Mouse (Mus musculus) cortical plate, adult 2 months (tissue): Measurements from ENCODE around the gene Espn.

Experiments
- CTCF ChIP-seq: fragments of 200-500 bp; IDR thresholded peaks from 2 replicates; pipeline ENCODE4 v1.5.1; 2011; ENCODE audit warnings: mild to moderate bottlenecking, control low read depth, low read length; ENCODE audit not compliant: insufficient read depth; ENCODE audit errors: extremely low read depth
- POLR2A ChIP-seq: fragments of 200-500 bp; IDR thresholded peaks from 2 replicates; pipeline ENCODE4 v1.6.1; 2011; ENCODE audit warnings: mild to moderate bottlenecking, low read length, control low read depth; ENCODE audit not compliant: insufficient read depth; ENCODE audit errors: extremely low read depth

DNA sequence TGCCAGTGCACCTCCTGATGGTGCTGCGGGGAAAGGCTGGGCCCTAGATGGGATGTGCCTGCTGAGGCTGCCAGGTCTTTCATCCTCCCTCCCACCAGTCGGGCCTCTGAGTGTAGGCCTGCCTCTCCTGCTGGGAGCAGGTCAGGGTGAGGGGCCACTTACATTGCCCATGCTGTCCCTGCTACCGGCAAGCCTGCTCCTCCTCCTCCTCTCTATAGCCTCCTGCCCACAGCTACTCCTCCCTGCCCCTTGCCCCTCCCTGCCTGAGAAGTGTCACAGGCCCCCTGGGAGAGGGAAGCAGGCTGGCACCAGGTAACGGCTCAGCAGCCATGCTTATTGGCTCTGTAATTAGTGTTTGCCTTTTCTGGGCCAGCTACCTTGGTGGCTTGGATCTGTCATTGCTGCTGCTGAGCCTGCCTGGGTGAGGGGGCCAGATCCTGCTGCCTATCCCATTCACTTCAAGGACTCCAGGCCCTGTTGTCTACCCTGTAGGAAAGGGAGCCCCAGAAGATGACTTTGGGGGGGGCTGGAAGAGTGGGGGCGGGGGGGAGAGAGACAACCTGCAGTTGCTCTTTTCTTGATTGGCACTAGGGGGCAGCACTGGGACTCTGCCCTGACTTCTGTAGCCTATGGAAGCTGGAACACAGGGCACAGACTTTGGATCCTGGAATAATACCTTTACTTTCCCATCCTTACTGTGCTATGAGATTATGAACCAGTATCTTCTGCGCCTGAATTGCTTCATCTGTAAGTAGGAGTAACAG is 15.9 kb downstream of the Espn start:
- TF ChIP-seq POLR2A: no peak
- peak; percentile 50 for TF ChIP-seq CTCF
